Mouse (Mus musculus) C2C12 (cell line): ENCODE results near the gene Srarp.

ENCODE experiments used
- CEBPB ChIP-seq: IDR thresholded peaks from one replicate; pipeline ENCODE4 v1.6.1; 2011; ENCODE audit warnings: low read depth, mild to moderate bottlenecking, control low read depth, moderate library complexity
- CTCF ChIP-seq: IDR thresholded peaks from one replicate; pipeline ENCODE4 v1.5.1; 2011; ENCODE audit not compliant: control insufficient read depth, insufficient read depth, insufficient read length
- FOSL1 ChIP-seq: IDR thresholded peaks from one replicate; pipeline ENCODE4 v1.8.0; 2011; ENCODE audit warnings: mild to moderate bottlenecking, low read length; ENCODE audit not compliant: poor library complexity, insufficient read depth, severe bottlenecking
- MAX ChIP-seq: IDR thresholded peaks from one replicate; pipeline ENCODE4 v1.6.1; 2011; ENCODE audit warnings: mild to moderate bottlenecking, control low read depth
- MYOD1 ChIP-seq: IDR thresholded peaks from one replicate; pipeline ENCODE4 v1.6.1; 2011; ENCODE audit warnings: low read depth; ENCODE audit not compliant: control insufficient read depth, insufficient read length
- MYOG ChIP-seq: IDR thresholded peaks from one replicate; pipeline ENCODE4 v1.6.1; 2011; ENCODE audit not compliant: control insufficient read depth, insufficient read length; ENCODE audit errors: extremely low read depth
- USF1 ChIP-seq: IDR thresholded peaks from one replicate; pipeline ENCODE4 v1.6.1; 2011; ENCODE audit warnings: low read depth, mild to moderate bottlenecking, control low read depth, moderate library complexity

GRCm38 (mm10) chr4:141472641-141473321 lies 36.9 kb upstream of the Srarp start:
- no peak for TF ChIP-seq CTCF
- TF ChIP-seq CEBPB = no peak
- no peak for TF ChIP-seq USF1
- no peak for TF ChIP-seq MAX
- no peak for TF ChIP-seq FOSL1
- TF ChIP-seq MYOG = no peak
- no peak for TF ChIP-seq MYOD1
